Mouse (Mus musculus): ENCODE measurements around the gene Cmtm8. TPM values are rescaled to one million over a fixed set of nuclear protein-coding genes. Genes with fewer than 3 reads are reported as not detected.

The Cmtm8 gene
- 1.2 TPM in 1 of 3 replicates, not detected in the others for total RNA-seq (2017)

GRCm38 (mm10) chr9:114844017-114844662 is at the start of gene Cmtm8:
Gene Cmtm8 (minus strand): TSS chr9:114844156.
- ATAC-seq (replicated peaks; ENCODE audit: insufficient number of reproducible peaks, low FRiP score, low TSS enrichment, poor library complexity, severe bottlenecking): peak; percentile 71

DNA sequence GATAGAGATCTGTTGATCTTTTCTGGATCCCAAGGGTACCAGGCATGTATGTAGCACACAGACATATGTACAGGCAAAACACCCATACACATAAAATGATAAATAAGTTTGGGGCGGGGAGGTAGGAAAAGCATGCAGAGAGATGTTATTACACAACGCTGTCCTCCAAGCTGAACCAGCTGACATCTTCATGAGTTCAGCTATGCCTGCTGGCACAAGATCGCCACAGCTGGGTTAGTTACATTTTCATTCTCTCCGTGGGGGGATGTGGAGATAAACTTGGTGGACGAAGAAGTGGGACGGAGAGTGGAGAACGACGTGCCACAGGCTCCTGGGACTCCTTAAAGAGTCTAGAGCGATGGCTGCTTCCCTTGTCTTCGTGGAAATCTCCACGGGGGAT is 49.0 kb upstream of the Cmtm8 start:
- ATAC-seq (replicated peaks; ENCODE audit: insufficient number of reproducible peaks, low FRiP score, low TSS enrichment, poor library complexity, severe bottlenecking): no peak

GRCm38 (mm10) chr9:114890377-114890776 is 46.4 kb upstream of the Cmtm8 start:
- ATAC-seq (replicated peaks; ENCODE audit: insufficient number of reproducible peaks, low FRiP score, low TSS enrichment, poor library complexity, severe bottlenecking): no peak

- no peak for ATAC-seq (replicated peaks; ENCODE audit: insufficient number of reproducible peaks, low FRiP score, low TSS enrichment, poor library complexity, severe bottlenecking)
These were observed 45.0 kb upstream of the Cmtm8 start for GRCm38 (mm10) chr9:114888856-114889407.

- no peak for ATAC-seq (replicated peaks; ENCODE audit: insufficient number of reproducible peaks, low FRiP score, low TSS enrichment, poor library complexity, severe bottlenecking)
These were observed 43.7 kb upstream of the Cmtm8 start for GRCm38 (mm10) chr9:114887699-114888098.

DNA sequence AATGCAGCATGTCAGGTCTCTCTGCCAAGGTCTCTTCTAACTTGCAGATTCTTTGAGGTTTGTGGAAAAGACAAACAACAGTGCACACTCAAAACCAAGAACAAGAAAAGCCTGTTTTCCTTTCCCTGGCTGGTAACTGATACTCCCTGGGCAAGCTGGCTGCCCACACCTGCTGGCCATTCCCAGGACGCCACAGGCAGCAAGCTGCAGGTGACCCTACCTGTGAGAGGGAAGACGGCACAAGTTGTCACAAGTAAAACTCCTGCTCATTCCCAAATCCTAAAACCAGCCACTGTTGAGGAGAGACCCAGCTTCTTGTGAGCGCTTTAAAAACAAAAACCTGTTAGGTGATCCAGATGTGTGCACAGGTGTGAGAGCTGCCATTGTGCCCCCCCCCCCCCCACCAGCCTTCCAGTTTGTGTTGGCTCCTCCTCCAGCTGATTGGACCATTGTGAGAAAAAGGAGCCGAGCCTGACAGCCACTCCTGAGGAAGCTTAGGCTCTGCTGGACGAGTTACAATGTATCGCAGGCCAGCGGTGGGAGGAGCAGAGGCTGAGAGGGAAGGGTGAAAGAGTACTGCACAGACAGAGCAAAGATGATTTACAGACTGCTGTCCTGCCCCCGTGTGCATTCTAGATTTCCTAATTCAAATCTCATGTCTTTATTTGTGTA is 42.2 kb upstream of the Cmtm8 start:
- no peak for ATAC-seq (replicated peaks; ENCODE audit: insufficient number of reproducible peaks, low FRiP score, low TSS enrichment, poor library complexity, severe bottlenecking)

- ATAC-seq (replicated peaks; ENCODE audit: insufficient number of reproducible peaks, low FRiP score, low TSS enrichment, poor library complexity, severe bottlenecking): no peak
These were observed 41.6 kb upstream of the Cmtm8 start for GRCm38 (mm10) chr9:114885564-114885963.

GRCm38 (mm10) chr9:114881977-114882376 is 38.0 kb upstream of the Cmtm8 start:
- ATAC-seq (replicated peaks; ENCODE audit: insufficient number of reproducible peaks, low FRiP score, low TSS enrichment, poor library complexity, severe bottlenecking): no peak

DNA sequence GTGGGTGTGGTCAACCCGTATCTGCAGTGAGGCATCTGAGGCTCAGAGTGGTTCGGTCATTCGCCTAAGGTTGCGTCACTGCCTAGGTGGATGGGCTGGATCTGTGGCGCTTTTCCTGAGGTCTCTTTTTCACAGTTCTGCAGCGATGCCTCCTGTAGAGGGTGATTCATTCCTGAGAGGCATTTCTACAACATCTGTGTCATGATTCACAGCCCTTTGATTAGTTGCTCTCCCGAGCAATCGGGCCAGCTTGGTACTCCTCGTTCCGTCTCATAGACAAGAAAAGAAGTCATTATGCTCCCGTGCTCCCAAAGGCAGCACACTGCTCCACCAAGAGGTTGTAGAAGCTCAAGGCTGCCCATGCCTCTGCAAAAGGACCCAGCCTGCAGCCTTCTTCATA is 11.4 kb upstream of the Cmtm8 start:
- ATAC-seq (replicated peaks; ENCODE audit: insufficient number of reproducible peaks, low FRiP score, low TSS enrichment, poor library complexity, severe bottlenecking): no peak

GRCm38 (mm10) chr9:114854686-114855085 is 10.7 kb upstream of the Cmtm8 start:
- no peak for ATAC-seq (replicated peaks; ENCODE audit: insufficient number of reproducible peaks, low FRiP score, low TSS enrichment, poor library complexity, severe bottlenecking)

DNA sequence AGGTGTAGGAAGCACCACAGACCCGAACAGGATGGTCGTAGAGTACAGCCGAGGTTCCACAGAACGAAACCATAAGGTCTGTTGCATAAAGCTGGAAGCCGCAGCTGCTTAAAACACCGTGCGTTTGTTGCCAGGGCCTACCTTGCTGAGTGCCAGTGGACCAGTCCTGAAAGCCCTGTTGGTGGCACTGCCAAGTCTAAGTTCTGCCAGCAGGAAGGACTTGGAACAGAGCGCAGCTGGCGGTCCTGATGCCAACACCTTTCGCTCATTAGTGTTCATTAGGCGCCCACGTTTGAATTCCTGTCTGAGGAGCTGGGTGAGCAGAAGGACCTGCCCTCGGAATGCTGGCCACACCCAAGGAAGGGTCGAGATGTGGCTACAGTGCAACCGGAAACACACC is 9.4 kb upstream of the Cmtm8 start:
- ATAC-seq (replicated peaks; ENCODE audit: insufficient number of reproducible peaks, low FRiP score, low TSS enrichment, poor library complexity, severe bottlenecking): no peak

- no peak for ATAC-seq (replicated peaks; ENCODE audit: insufficient number of reproducible peaks, low FRiP score, low TSS enrichment, poor library complexity, severe bottlenecking)
These were observed 7.6 kb upstream of the Cmtm8 start for GRCm38 (mm10) chr9:114851419-114852190.

- ATAC-seq (replicated peaks; ENCODE audit: insufficient number of reproducible peaks, low FRiP score, low TSS enrichment, poor library complexity, severe bottlenecking): no peak
These were observed 331 bp downstream of the Cmtm8 start for GRCm38 (mm10) chr9:114843634-114844016.

DNA sequence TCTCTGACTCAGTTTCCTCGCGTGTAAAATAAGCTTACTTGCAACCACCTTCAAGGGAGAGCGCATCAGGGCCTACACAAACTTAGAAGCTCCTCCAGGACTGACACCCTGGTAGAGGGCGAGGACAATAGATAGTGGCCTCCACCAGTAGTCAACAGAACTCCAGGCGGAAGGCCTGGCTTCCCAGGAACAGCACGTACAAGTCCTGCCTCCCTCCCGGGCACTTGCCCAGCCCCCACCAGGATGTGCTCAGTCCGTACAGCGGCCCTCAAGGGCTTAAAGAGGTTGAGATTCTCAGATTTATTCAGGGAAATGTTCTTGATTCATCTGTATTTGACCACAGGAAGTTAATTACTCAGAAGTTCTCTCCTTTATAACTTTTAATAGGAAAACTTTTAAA is 1.1 kb downstream of the Cmtm8 start:
- no peak for ATAC-seq (replicated peaks; ENCODE audit: insufficient number of reproducible peaks, low FRiP score, low TSS enrichment, poor library complexity, severe bottlenecking)

- ATAC-seq (replicated peaks; ENCODE audit: insufficient number of reproducible peaks, low FRiP score, low TSS enrichment, poor library complexity, severe bottlenecking): no peak
These were observed 1.7 kb downstream of the Cmtm8 start for GRCm38 (mm10) chr9:114842269-114842668.

GRCm38 (mm10) chr9:114838870-114839269 is 5.1 kb downstream of the Cmtm8 start:
- ATAC-seq (replicated peaks; ENCODE audit: insufficient number of reproducible peaks, low FRiP score, low TSS enrichment, poor library complexity, severe bottlenecking): no peak

GRCm38 (mm10) chr9:114831527-114831926 is 12.4 kb downstream of the Cmtm8 start:
- no peak for ATAC-seq (replicated peaks; ENCODE audit: insufficient number of reproducible peaks, low FRiP score, low TSS enrichment, poor library complexity, severe bottlenecking)

DNA sequence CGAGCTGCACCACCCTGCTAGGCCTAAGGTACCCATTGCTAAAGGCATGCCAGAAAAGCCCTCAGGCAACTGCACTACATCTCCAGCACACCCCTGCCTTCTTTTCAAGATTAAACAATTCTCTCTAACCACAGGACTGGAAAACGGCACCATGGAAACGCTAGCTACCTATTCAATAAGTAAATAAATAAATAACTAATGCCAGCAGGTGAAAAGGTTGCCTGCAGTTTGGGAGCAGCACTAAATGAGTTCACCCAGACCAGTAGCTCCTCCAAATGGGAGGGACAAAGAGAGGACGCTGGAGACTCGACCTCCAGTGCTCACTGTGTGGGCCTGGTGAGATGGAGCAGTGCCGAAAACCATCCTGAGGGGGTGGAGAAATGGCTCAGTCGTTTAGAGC is 13.6 kb downstream of the Cmtm8 start:
- no peak for ATAC-seq (replicated peaks; ENCODE audit: insufficient number of reproducible peaks, low FRiP score, low TSS enrichment, poor library complexity, severe bottlenecking)

- ATAC-seq (replicated peaks; ENCODE audit: insufficient number of reproducible peaks, low FRiP score, low TSS enrichment, poor library complexity, severe bottlenecking): no peak
These were observed 14.3 kb downstream of the Cmtm8 start for GRCm38 (mm10) chr9:114829669-114830068.

DNA sequence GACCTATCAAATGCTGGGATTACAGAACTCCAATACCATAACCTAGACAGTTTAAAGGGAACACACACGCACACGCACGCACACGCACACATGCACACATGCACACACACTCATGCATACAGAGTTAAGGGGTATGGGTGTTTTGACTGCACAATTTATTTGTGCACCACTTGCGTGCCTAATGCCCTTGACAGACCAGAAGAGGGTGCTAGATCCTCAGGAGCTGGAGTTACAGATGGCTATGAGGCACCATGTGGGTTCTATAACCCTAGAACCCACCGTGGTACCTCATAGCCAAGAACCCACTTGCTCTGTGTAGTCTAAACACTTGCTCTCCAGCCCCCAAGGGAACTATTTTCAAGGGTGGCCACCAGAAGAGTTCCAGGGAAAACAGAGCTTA is 15.6 kb downstream of the Cmtm8 start:
- no peak for ATAC-seq (replicated peaks; ENCODE audit: insufficient number of reproducible peaks, low FRiP score, low TSS enrichment, poor library complexity, severe bottlenecking)
